Mouse (Mus musculus): Measurements from ENCODE around the gene Wdr13.

DNA sequence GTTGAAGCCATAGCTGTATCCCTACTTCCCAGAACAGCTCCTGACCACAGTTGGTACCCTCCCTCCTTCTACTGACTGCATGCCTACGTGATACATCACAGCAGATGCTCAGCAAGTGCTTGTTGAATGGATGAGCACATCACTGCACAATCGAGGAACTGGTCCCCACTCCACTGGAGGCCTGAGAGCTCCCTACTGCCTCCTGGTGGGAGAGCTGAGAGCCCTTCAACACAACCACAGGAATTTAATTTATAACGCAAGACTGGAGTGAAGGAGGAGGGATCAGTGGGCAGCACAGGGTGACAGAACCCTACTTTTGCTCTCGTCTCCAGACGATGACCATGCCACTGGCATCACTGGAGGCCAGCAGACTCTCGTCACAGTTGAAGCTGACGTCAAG, 7.5 kb downstream of the Wdr13 start:
- peak; percentile 63 for TF ChIP-seq CTCF (IDR thresholded peaks at IDR 0.05; ENCODE audit: low read depth)
- TF ChIP-seq EP300 (IDR thresholded peaks at IDR 0.05; ENCODE audit: low read depth): no peak

Data from liver, embryonic 14.5 days (tissue).